Mouse (Mus musculus): Measurements from ENCODE around the gene Fbxw27. TPM values are rescaled to one million over a fixed set of nuclear protein-coding genes. Genes with fewer than 3 reads are reported as not detected.
"Not testable (repeated sequence)": the region's sequence is repeated elsewhere in the genome, so short reads cannot be mapped to it uniquely, and the experiment has no call there.

Fbxw27 gene
- polyA plus RNA-seq, 1 experiment from 2014 or later: not detected

DNA sequence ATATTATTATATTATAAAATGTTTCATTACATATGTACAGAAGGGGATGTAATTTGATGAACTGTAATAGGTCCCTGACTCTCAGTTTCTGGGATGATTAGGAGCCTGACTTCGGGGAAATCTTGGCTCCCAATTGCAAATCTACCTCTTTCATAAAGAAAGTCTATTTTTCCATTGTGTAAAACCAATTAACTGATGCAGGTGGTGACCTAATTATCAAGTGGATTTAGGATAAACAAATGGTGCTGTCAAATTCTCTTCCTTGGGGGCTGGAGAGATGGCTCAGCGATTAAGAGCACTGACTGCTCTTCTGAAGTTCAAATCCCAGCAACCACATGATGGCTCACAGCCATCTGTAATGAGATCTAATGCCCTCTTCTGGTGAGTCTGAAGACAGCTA lies 5.3 kb upstream of the Fbxw27 start:
- Histone ChIP-seq H3K4me1 (no peaks in the 10 kb centered on the region), H3K27me3 (no peaks in the 10 kb centered on the region), H3K4me2 (replicated peaks) (no peak overlapping the region), H3K27ac (no peak overlapping the region), H3K4me3 (no peak overlapping the region), H3K9me3 (no peaks in the 10 kb centered on the region), H3K9ac (no peak overlapping the region), H3K36me3 (no peaks in the 10 kb centered on the region)
- ATAC-seq (ENCODE audit: low FRiP score, low read depth): no peak
- whole genome bisulfite sequencing: 75% methylated on average over 2 of the region's 2 CpGs

DNA sequence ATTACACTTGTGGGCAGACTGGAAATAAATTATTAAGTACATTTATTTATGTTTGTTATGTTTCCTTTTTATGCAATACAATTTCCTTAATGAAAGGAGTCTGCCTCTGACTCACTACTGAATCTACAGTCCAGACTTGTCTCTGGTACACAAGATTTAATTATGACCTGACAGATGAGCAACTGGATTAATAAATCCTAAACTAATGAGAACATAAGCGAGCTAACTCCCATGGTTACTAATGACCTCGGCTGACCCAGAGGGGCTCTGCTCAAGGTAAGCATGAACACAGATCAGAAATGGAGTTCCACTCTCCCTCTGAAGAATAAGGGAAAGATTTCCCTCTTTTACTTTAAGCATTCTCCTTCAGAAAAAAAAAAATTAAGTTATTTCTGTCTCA lies 4.8 kb upstream of the Fbxw27 start:
- Histone ChIP-seq H3K4me3 (no peak overlapping the region), H3K36me3 (no peaks in the 10 kb centered on the region), H3K4me2 (replicated peaks) (no peak overlapping the region), H3K4me1 (no peaks in the 10 kb centered on the region), H3K27ac (no peak overlapping the region), H3K9ac (no peak overlapping the region), H3K27me3 (no peaks in the 10 kb centered on the region), H3K9me3 (no peaks in the 10 kb centered on the region)
- no peak for ATAC-seq (ENCODE audit: low FRiP score, low read depth)
- 55% methylated on average over 2 of the region's 2 CpGs for WGBS

DNA sequence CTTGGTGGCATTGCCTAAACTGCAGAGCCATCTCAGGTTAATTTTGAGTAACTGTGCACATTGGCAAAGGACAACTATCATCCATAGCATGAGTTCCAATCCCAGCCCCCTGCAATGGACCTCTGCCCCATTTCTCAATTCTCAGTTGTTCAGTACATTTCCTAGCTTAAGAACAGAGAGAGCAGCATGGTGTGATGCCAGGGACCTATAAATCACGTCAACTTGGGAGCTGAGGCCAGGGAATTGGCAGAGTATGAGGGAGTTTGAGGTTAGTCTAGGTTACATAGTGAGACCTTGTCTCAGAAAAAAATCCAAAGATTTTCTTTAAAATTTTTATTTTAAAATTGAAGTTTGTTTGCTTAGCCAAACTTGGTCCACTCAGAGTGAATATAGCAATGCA lies 23.6 kb downstream of the Fbxw27 start:
- not testable (repeated sequence) for H3K36me3 ChIP-seq; H3K4me2 ChIP-seq (replicated peaks); H3K4me1 ChIP-seq; H3K27me3 ChIP-seq; ATAC-seq (ENCODE audit: low FRiP score, low read depth); H3K9me3 ChIP-seq; H3K27ac ChIP-seq; H3K9ac ChIP-seq; H3K4me3 ChIP-seq
- WGBS: 74% methylated on average over 1 of the region's 1 CpGs

DNA sequence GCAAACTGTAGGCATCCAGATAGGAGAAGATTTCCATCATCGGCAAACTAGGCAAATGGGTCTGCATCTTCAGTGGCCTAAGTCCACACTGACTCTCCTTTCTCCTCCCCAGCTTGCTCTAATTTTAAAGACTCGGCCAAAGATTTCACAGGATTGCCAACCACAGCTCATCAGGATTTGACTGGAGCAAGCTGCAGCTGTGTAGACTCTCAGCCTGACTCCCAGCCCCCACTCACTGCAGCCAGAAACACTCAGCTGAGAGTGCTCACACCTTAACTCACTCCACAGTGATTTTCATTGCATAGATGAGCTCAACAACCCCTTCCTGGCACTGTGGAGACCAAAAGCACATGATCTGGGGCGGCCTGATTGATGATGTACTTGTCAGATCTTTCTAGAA lies 44.5 kb downstream of the Fbxw27 start, which contains the start of gene Fbxw26:
TSS of gene Fbxw26 (minus strand) at position 101 of the 400 bp plus-strand sequence.
- not testable (repeated sequence) for H3K36me3 ChIP-seq; ATAC-seq (ENCODE audit: low FRiP score, low read depth); H3K27ac ChIP-seq; H3K9ac ChIP-seq; H3K9me3 ChIP-seq; H3K27me3 ChIP-seq; H3K4me1 ChIP-seq; H3K4me3 ChIP-seq; H3K4me2 ChIP-seq (replicated peaks)
- WGBS: 80% methylated on average over 3 of the region's 3 CpGs

Other genes with a start within 250 kb of the Fbxw27 start
- not detected in 2 replicates for gene Fbxw15, start 222.4 kb downstream of the Fbxw27 start, polyA plus RNA-seq (2015; fragmentation: Nextera tagmentation; extraction: Ambion mirVana)
- gene Fbxw24, start 164.6 kb downstream of the Fbxw27 start, polyA plus RNA-seq (2015; fragmentation: Nextera tagmentation; extraction: Ambion mirVana): not detected in 2 replicates
- gene Fbxw25, start 126.0 kb downstream of the Fbxw27 start, polyA plus RNA-seq (2015; fragmentation: Nextera tagmentation; extraction: Ambion mirVana): not detected in 2 replicates
- gene Fbxw18, start 88.0 kb downstream of the Fbxw27 start, polyA plus RNA-seq (2015; fragmentation: Nextera tagmentation; extraction: Ambion mirVana): not detected in 2 replicates
- gene Fbxw26, start 44.6 kb downstream of the Fbxw27 start, polyA plus RNA-seq (2015; fragmentation: Nextera tagmentation; extraction: Ambion mirVana): not detected in 2 replicates
- gene Spink8, start 21.6 kb upstream of the Fbxw27 start, polyA plus RNA-seq (2015; fragmentation: Nextera tagmentation; extraction: Ambion mirVana): 0.24 and 0.46 TPM in 2 replicates
- 72.3 and 73.8 TPM in 2 replicates for gene Nme6, start 42.1 kb upstream of the Fbxw27 start, polyA plus RNA-seq (2015; fragmentation: Nextera tagmentation; extraction: Ambion mirVana)
- 0.27 and 0.60 TPM in 2 replicates for gene Camp, start 58.9 kb upstream of the Fbxw27 start, polyA plus RNA-seq (2015; fragmentation: Nextera tagmentation; extraction: Ambion mirVana)
- 35.3 and 36.3 TPM in 2 replicates for gene Cdc25a, start 84.9 kb upstream of the Fbxw27 start, polyA plus RNA-seq (2015; fragmentation: Nextera tagmentation; extraction: Ambion mirVana)
- 58.2 and 65.5 TPM in 2 replicates for gene Map4, start 140.8 kb upstream of the Fbxw27 start, polyA plus RNA-seq (2015; fragmentation: Nextera tagmentation; extraction: Ambion mirVana)